Mouse (Mus musculus) C2C12 (cell line): ENCODE results near the gene Pomp. TPM values are rescaled to one million over a fixed set of nuclear protein-coding genes. Genes with fewer than 3 reads are reported as not detected.
A peak's percentile ranks its signal among the peaks of the same experiment; 100 is the strongest.

Experiments
- H3K27me3 ChIP-seq: one replicate; pipeline ENCODE4 v1.6.1; 2011; ENCODE audit not compliant: control insufficient read depth, insufficient read depth, insufficient read length
- H3K36me3 ChIP-seq: one replicate; pipeline ENCODE4 v1.6.1; 2011; ENCODE audit not compliant: control insufficient read depth, insufficient read depth
- H3K4me3 ChIP-seq: one replicate; pipeline ENCODE4 v1.5.1; 2011; ENCODE audit warnings: mild to moderate bottlenecking, control low read depth; ENCODE audit not compliant: poor library complexity, insufficient read depth, severe bottlenecking
- H3K79me2 ChIP-seq: one replicate; pipeline ENCODE4 v1.6.1; 2011; ENCODE audit not compliant: control insufficient read depth, insufficient read depth
- H3K79me3 ChIP-seq: one replicate; pipeline ENCODE4 v1.6.1; 2011; ENCODE audit warnings: low read depth, control low read depth
- H3ac ChIP-seq: one replicate; pipeline ENCODE3; 2011; ENCODE audit warnings: low read depth; ENCODE audit not compliant: control insufficient read depth, insufficient read length
- CEBPB ChIP-seq: IDR thresholded peaks from one replicate; pipeline ENCODE4 v1.6.1; 2011; ENCODE audit warnings: low read depth, mild to moderate bottlenecking, control low read depth, moderate library complexity
- CTCF ChIP-seq: IDR thresholded peaks from one replicate; pipeline ENCODE4 v1.5.1; 2011; ENCODE audit not compliant: control insufficient read depth, insufficient read depth, insufficient read length
- FOSL1 ChIP-seq: IDR thresholded peaks from one replicate; pipeline ENCODE4 v1.8.0; 2011; ENCODE audit warnings: mild to moderate bottlenecking, low read length; ENCODE audit not compliant: poor library complexity, insufficient read depth, severe bottlenecking
- MAX ChIP-seq: IDR thresholded peaks from one replicate; pipeline ENCODE4 v1.6.1; 2011; ENCODE audit warnings: mild to moderate bottlenecking, control low read depth
- MYOD1 ChIP-seq: IDR thresholded peaks from one replicate; pipeline ENCODE4 v1.6.1; 2011; ENCODE audit warnings: low read depth; ENCODE audit not compliant: control insufficient read depth, insufficient read length
- MYOG ChIP-seq: IDR thresholded peaks from one replicate; pipeline ENCODE4 v1.6.1; 2011; ENCODE audit not compliant: control insufficient read depth, insufficient read length; ENCODE audit errors: extremely low read depth
- USF1 ChIP-seq: IDR thresholded peaks from one replicate; pipeline ENCODE4 v1.6.1; 2011; ENCODE audit warnings: low read depth, mild to moderate bottlenecking, control low read depth, moderate library complexity
- polyA plus RNA-seq: library from polyadenylated mRNA; unstranded; fragments of >200 nt; fragmentation: generic; extraction: Trizol; gene quantifications from one replicate; pipeline ENCODE4 v1.2.1, GENCODE M21; 2012; ENCODE audit warnings: missing spikeins

Pomp gene
- polyA plus RNA-seq, 1 experiment = 292 TPM

- Histone ChIP-seq H3K79me3 (no peaks in the 10 kb centered on the region), H3K36me3 (no peaks in the 10 kb centered on the region), H3K4me3 (no peak overlapping the region), H3ac (no peak overlapping the region), H3K27me3 (no peaks in the 10 kb centered on the region), H3K79me2 (no peaks in the 10 kb centered on the region)
- TF ChIP-seq MAX = no peak
- TF ChIP-seq USF1 = no peak
- TF ChIP-seq CEBPB = peak; percentile 33
- no peak for TF ChIP-seq FOSL1
- TF ChIP-seq CTCF = no peak
These were observed 51.5 kb downstream of the Pomp start for GRCm38 (mm10) chr5:147911744-147912143.

- H3K27me3 ChIP-seq = no peaks in the 10 kb centered on the region
These were observed 53.1 kb downstream of the Pomp start for GRCm38 (mm10) chr5:147913241-147913842.

GRCm38 (mm10) chr5:147915038-147915566 lies 54.8 kb downstream of the Pomp start:
- H3ac ChIP-seq = no peak overlapping the region
- no peaks in the 10 kb centered on the region for H3K36me3 ChIP-seq
- H3K27me3 ChIP-seq = no peaks in the 10 kb centered on the region
- no peaks in the 10 kb centered on the region for H3K79me3 ChIP-seq
- no peaks in the 10 kb centered on the region for H3K79me2 ChIP-seq
- TF ChIP-seq CTCF = no peak
- no peak for TF ChIP-seq CEBPB
- H3K4me3 ChIP-seq = no peak overlapping the region

More at GRCm38 (mm10) chr5:147913241-147913842, 53.1 kb downstream of the Pomp start:
- H3K36me3 ChIP-seq = no peaks in the 10 kb centered on the region
- H3K79me3 ChIP-seq = no peaks in the 10 kb centered on the region
- H3ac ChIP-seq = no peak overlapping the region
- H3K79me2 ChIP-seq = no peaks in the 10 kb centered on the region
- H3K4me3 ChIP-seq = no peak overlapping the region
- TF ChIP-seq USF1 (no peak), MYOG (no peak), MAX (no peak), CEBPB (no peak), MYOD1 (no peak), FOSL1 (no peak), CTCF (no peak)

GRCm38 (mm10) chr5:147916171-147916570 lies 55.9 kb downstream of the Pomp start:
- Histone ChIP-seq H3K27me3 (peaks cover 4% of the 10 kb centered on the region), H3ac (no peak overlapping the region), H3K79me3 (no peaks in the 10 kb centered on the region), H3K36me3 (no peaks in the 10 kb centered on the region), H3K79me2 (no peaks in the 10 kb centered on the region), H3K4me3 (no peak overlapping the region)
- TF ChIP-seq MYOG (no peak), FOSL1 (no peak), CTCF (no peak)

- TF ChIP-seq CEBPB (no peak), USF1 (no peak), MAX (no peak)
- Histone ChIP-seq H3K4me3 (no peak overlapping the region), H3K36me3 (no peaks in the 10 kb centered on the region), H3K79me2 (no peaks in the 10 kb centered on the region), H3ac (no peak overlapping the region), H3K27me3 (peaks cover 4% of the 10 kb centered on the region), H3K79me3 (no peaks in the 10 kb centered on the region)
These were observed 58.0 kb downstream of the Pomp start for GRCm38 (mm10) chr5:147918044-147918846.

GRCm38 (mm10) chr5:147924621-147925020 lies 64.4 kb downstream of the Pomp start:
- H3K27me3 ChIP-seq = peaks cover 4% of the 10 kb centered on the region
- no peaks in the 10 kb centered on the region for H3K36me3 ChIP-seq
- H3K4me3 ChIP-seq = no peak overlapping the region
- no peaks in the 10 kb centered on the region for H3K79me2 ChIP-seq
- H3ac ChIP-seq = no peak overlapping the region
- no peak for TF ChIP-seq MAX
- TF ChIP-seq CEBPB = no peak
- no peak for TF ChIP-seq USF1
- TF ChIP-seq MYOD1 = no peak
- no peak for TF ChIP-seq MYOG
- TF ChIP-seq CTCF = no peak
- TF ChIP-seq FOSL1 = no peak
- H3K79me3 ChIP-seq = no peaks in the 10 kb centered on the region

Other genes with a start within 250 kb of the Pomp start
- gene Flt1, start 134.4 kb upstream of the Pomp start, polyA plus RNA-seq = 2.1 TPM
- gene Slc46a3, start 34.4 kb downstream of the Pomp start, polyA plus RNA-seq = 0.23 TPM
- 0.04 TPM for gene Mtus2, start 96.9 kb downstream of the Pomp start, polyA plus RNA-seq